Mouse (Mus musculus): Measurements from ENCODE around the gene Unc45b.
"Not testable (repeated sequence)": the region's sequence is repeated elsewhere in the genome, so short reads cannot be mapped to it uniquely, and the experiment has no call there.

The Unc45b gene

DNA sequence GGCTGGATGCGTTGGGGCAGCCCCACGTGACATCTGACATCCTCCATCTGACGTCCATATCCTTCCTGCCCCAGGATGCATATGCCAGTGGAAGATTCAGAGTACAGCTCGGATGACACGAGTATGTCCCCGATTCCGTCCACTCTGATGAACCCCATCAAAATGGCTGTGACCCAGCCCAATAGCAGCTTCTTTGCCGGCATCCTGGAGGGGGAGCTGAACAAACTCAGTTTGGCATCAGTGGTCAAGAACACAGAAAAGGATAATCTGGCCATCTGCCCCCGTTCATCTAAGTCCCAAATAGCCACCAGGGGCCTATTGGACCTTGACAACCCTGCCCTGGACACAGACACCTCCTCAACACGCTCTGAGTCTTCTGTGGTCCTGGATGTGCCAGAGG, 12.9 kb upstream of the Unc45b start:
- DNase-seq (ENCODE audit: low spot score), result no peak

DNA sequence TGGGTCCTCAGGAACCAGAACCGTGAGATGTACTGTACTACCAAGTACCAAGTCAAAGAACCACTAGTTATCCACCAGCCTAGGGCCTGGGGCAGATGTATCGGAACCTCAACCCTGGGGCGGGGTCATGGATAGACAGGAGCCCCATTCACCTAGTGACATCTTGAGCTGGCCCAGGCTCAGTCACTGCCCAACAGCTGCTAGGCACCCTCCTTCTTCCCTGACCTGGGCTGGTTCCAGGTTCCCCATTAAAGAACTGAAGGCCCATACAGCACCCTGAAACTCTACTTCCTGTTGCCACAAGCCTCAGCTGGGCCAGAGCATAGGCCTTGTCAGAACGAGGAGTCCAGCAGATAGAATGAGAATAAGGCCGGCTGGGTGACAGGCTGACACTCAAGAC, 10.6 kb upstream of the Unc45b start:
- DNase-seq (ENCODE audit: low spot score), result no peak

DNA sequence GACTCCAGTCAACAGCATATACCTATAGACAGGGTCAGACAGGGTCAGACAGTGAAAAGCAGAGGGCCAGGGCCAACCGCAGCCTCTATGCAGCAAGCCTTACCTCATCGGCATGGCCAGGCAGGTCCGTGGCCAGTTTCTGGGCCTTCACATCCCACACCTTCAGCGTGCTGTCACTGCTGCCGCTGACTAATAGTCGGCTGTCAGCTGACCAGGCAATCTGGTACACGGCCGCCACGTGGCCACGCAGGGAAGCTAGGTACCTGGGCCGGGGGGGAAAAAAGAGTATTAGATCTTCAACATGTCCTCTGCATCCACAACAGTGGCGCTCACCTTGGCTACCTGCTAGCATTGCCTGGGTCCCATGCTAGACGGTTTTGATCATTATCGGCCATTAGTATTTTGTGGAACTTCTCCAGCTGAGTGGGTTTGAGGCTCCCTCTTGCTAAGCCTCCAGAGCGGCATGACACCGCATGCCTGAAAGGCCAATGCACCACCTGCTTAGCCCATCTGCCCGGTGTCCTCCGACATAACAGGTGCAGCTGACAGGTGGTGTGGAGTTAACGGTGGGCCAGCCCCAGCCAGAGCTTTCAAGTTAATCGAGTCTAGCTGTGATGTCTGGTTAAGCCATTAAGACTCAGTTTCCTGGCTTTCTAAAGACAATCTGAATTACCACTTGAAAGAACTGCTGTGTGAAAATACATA, 8.6 kb upstream of the Unc45b start:
- DNase-seq (ENCODE audit: low spot score), result no peak

DNA sequence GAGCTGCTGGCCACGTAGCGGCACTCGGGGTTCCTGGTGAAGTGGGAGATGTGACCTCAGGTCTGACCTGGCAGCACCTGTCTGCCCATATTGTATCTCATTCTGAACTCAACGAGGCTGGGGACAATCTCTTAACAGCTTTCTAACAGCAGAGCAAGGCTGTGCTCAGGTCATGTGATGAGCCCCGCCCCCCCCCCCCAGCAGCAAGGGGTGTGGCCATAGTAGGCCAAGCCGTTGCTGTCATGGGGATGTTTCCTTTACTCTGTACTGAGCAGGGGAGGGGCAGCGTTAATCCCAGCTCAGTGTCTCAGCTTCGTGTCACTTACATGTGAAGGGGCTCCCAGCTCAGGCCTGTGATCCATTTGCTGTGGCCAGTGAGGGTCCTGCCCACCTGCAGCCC, 5.4 kb upstream of the Unc45b start:
- DNase-seq (ENCODE audit: low spot score), result no peak

DNA sequence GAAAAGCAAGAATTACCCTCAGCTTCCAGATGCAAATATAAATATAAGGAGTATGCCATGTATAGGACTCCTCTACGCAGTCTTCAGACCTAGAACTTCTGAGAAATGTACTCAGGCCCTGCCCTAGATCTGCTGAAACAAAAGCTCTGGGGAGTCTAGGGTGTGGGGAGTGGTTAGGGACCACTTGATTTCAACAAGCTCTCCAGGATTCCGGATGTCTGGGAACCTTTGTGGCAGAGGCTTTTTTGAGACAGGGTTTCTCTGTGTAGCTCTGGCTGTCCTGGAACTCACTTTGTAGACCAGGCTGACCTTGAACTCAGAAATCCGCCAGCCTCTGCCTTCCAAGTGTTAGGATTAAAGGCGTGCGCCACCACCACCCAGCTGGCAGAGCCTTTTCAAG, 4.5 kb upstream of the Unc45b start:
- DNase-seq (ENCODE audit: low spot score), result no peak

DNA sequence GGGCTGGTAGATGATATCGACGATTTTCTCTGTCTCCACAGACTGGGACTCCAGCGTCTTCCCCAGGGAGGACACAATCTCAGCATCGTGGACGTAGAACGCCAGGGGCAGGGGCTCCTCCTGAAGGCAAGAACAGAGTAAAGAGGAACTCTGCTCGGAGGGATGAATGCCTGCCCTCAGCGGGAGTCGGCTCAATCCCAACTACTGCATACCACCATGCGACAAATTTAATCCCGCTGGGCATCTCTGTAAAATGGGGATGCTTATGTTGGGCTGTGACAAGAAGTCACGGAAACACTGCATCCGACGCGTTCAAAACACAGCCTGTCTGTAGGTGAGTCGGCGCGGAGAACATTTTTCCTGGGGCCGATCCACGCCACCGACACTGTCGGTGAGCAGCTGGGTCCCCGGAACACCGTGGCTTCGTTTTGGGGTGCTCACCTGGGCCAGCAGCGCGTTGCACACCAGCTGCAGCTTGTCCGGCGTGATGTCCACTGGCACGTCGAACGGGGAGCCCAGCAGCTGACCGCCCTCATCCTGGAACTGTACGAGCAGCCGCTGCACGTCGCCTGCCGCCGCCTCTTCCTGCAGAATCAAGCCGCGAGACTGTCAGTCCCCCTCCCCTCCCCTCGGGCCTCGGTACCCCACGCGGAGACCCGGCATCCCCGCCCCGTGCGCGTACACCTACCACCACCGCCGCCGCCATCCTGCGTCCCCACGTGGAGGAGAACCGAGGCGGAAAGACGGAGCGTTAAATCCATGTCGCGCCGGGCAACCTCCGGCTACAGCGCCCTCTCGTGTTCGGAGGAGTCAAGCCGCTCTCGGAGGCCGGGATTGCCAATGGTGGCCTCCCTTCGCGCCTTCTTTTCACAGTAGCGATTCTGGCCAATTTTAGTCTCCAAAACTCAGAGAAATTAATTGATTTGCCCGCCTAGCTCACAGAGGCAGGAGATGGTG, 2.4 kb upstream of the Unc45b start, which contains the start of gene Nle1:
Gene Nle1 (minus strand): TSS at position 761 of the 957 bp plus-strand sequence.
- peak; percentile 93 for DNase-seq (ENCODE audit: low spot score)

DNA sequence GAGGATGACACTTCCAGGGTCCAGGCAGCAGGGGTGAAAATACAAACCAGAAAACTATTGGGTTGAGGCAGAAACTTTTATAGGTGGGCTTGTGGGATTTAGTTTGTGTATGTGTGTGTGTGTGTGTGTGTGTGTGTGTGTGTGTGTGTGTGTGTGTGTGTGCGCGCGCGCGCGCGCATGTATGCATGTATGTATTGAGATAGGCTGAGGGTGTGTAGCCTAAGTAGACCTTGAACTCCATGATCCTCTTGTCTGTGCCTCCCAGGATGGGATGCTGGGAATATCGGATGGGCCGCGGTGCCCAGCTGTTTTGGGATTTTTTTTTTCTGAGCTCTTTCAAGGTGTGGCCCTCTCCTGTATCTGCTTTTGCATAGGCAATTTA, 1.8 kb upstream of the Unc45b start:
- no peak for DNase-seq (ENCODE audit: low spot score)

DNA sequence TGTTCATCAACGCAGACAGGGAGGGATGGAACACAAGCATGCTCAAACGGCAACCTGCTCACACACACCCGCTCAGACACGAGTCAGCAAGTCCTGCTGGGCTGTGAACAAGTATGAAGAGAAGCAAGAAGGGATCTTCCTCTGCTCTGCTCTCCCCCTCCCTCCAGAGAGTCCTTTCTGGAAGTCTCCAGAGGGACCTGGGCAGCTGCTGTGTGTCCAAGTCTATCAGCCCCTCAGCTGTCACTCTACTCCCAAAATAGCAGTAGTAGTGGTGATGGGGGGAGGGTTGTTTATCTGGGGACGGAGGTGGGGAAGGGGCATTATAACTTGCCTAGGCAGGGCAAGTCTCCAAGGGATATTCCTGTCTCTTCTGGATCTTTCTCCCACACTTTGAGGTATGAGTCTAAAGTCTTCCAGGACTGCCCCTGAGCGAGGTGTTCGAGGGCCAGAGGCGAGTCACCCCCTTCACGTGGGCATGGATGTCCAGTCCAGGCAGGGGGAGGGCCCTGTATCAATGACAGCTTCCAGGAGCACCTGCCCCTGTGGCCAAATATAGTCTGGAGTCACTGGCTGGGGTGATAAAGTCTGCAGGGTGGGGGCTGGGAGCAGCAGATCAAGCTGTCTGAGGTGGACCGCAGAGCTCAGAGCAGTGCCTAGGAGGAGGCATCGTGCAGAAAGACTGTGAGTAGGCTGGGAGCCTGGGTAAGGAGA, 484 bp downstream of the Unc45b start:
- no peak for DNase-seq (ENCODE audit: low spot score)

DNA sequence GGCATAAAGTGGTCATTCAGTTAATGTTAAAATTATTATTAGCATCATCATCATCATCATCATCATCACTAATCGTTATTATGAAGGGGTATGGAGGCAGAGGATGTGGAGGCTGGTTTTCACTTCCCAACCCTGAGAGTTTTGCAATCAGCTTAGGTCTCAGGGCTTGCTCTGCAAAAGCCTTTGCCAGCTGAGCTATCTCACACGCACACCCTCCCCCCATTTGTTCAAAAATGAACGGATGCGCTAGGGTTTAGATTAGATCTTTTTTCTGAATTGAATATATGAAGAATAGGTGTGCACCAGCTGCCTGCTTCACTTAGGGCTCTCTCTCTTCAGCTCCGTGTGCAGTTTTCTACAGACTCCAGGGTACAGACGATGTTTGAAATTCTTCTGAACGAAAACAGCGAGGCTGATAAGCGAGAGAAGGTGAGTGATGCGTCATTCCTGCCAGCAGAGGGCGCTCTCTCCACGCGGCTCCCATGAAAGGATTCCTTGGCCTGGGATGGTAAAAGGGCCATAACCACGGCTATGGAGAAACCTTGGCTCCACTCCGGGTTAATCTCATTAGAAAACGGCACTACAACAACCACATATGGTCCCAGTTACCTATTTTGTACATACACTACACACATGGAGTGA, 4.5 kb downstream of the Unc45b start:
- DNase-seq (ENCODE audit: low spot score), result peak; percentile 38

DNA sequence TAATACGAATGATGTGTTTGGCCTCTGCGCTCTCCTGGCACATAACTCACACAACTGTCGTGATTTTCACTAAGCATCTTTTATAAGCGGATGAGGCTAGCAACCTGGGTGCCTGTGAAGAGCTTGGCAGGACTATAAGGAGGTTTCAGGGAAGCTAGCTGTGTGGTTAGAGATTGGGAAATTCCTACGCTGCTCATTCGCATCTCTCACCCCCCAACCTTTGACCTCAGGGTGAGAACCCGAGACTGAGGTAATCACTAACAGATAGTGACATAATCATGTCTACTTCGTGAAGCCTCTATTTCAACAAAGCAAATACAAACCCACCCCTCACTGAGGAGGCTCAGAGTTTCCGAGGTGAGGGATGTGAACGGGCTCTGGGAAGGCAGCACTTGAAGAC, 10.4 kb downstream of the Unc45b start:
- no peak for DNase-seq (ENCODE audit: low spot score)

DNA sequence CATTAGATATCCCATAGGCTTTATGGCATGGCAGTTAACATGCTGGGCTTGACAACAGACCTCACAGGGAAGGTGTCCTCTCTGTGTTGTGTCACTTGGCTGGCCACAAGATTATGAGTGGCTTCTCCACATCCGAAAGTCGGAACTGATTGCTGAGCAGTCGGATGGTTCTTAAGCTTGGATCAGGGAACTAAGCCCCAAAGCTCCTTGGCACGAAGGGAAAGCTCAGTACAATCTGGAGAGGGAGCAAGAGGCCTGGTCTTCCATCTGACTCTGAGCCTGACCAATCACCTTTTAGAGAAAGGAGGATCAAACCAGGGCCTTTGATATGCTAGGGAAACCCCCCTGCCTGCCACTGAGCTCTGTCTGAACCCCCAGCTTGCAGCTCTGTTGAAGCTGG, 11.3 kb downstream of the Unc45b start:
- no peak for DNase-seq (ENCODE audit: low spot score)

DNA sequence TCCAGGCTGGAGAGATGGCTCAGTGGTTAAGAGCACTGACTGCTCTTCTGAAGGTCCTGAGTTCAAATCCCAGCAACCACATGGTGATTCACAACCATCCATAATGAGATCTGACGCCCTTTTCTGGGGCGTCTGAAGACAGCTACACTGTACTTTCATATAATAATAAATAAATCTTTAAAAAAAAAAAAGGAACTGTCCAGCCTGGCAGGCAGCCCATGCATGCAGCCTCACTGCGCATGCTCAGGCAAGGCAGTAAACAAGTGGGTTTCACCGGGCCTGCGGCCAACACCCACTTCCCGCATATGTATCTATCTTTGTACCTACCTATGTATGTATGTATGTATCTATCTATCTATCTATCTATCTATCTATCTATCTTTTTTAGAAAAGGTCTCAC, 13.6 kb downstream of the Unc45b start:
- DNase-seq (ENCODE audit: low spot score), result not testable (repeated sequence)

DNA sequence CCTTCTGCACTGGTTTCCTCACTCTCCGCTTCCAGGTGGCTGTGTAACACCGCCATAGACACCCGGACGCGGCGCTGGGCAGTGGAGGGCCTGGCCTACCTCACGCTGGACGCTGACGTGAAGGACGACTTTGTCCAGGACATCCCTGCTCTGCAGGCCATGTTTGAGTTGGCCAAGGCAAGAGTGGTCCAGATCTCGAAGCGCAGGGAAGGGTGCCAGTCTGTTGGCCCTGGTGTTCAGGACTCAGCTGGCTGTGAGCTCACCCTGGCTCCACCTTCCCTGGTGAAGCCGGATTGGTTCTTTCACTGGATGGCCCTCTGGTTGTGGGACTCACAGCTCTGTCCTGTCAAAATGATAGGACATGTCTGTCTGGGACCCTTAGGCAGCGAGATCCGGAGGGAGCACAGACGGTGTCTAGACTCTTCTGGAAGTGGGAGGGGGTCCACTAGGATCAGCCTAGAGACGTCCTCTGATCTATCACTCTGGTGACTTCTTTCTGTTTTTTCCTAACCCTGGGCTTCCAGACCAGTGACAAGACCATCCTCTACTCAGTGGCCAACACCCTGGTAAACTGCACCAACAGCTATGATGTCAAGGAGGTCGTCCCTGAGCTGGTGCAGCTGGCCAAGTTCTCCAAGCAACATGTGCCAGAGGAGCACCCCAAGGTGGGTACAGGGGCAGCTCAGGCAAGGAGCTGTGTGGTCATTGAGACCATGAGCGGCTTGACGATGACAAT, 18.7 kb downstream of the Unc45b start:
- DNase-seq (ENCODE audit: low spot score), result no peak

DNA sequence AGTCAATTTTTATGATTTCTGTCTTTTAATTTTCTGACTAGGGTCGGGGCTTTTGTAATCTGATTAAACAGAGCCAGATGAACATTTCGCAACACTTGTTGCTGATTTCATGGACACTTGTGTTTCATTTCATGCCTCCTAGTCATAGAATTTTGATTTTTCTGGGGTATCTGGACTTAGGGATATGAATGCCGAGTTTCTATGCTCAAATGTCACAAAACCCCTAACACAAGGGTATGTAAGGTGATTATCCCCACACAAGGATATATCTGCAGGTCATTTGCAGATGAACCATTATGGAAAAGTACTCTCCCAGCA, 19.2 kb downstream of the Unc45b start:
- no peak for DNase-seq (ENCODE audit: low spot score)

DNA sequence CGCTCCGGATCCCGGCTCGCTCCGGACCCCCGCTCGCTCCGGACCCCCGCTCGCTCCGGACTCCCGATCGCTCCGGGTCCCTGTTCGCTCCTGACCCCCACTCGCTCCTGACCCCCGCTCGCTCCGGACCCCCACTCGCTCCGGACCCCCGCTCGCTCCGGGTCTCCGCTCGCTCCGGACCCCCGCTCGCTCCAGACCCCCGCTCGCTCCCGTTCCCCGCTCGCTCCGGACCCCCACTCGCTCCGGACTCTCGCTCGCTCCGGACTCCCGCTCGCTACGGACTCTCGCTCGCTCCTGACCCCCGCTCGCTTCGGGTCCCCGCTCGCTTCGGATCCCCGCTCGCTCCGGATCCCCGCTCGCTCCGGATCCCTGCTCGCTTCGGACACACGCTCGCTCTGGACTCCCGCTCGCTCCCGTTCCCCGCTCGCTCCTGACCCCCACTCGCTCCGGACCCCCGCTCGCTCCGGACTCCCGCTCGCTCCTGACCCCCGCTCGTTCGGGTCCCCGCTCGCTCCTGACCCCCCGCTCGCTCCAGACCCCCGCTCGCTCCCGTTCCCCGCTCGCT, 20.1 kb downstream of the Unc45b start:
- not testable (repeated sequence) for DNase-seq (ENCODE audit: low spot score)

DNA sequence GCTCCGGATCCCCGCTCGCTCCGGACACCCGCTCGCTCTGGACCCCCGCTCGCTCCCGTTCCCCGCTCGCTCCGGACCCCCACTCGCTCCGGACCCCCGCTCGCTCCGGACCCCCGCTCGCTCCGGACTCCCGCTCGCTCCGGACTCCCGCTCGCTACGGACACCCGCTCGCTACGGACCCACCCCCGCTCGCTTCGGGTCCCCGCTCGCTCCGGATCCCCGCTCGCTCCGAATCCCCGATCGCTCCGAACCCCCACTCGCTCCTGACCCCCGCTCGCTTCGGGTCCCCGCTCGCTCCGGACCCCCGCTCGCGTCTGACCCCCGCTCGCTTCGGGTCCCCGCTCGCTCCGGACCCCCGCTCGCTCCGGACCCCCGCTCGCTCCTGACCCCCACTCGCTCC, 20.8 kb downstream of the Unc45b start:
- not testable (repeated sequence) for DNase-seq (ENCODE audit: low spot score)

DNA sequence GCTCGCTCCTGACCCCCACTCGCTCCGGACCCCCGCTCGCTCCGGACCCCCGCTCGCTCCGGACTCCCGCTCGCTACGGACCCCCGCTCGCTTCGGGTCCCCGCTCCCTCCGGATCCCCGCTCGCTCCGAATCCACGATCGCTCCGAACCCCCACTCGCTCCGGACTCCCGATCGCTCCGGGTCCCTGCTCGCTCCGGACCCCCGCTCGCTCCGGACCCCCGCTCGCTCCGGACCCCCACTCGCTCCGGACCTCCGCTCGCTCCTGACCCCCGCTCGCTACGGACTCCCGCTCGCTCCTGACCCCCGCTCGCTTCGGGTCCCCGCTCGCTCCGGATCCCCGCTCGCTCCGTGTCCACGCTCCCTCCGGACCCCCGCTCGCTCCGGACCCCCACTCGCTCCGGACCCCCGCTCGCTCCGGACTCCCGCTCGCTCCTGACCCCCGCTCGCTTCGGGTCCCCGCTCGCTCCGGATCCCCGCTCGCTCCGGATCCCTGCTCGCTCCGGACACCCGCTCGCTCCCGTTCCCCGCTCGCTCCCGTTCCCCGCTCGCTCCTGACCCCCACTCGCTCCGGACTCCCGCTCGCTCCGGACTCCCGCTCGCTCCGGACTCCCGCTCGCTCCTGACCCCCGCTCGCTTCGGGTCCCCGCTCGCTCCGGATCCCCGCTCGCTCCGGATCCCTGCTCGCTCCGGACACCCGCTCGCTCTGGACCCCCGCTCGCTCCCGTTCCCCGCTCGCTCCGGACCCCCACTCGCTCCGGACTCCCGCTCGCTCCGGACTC, 21.5 kb downstream of the Unc45b start:
- not testable (repeated sequence) for DNase-seq (ENCODE audit: low spot score)

DNA sequence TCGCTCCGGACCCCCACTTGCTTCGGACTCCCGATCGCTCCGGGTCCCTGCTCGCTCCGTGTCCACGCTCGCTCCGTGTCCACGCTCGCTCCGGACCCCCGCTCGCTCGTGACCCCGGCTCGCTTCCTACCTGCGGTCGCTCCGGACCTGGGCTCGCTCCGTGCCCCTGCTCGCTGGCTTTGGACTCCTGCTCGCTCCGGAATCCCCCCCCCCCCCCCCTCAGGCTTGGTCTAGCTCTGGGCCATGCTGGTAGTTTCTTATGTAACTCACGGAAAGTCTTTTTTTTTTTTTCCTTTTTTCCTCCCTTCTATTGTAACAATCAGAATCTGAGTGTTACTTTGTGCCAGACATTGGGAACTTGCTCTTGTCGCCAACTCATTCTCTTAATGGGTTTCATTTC, 22.8 kb downstream of the Unc45b start:
- DNase-seq (ENCODE audit: low spot score), result no peak

DNA sequence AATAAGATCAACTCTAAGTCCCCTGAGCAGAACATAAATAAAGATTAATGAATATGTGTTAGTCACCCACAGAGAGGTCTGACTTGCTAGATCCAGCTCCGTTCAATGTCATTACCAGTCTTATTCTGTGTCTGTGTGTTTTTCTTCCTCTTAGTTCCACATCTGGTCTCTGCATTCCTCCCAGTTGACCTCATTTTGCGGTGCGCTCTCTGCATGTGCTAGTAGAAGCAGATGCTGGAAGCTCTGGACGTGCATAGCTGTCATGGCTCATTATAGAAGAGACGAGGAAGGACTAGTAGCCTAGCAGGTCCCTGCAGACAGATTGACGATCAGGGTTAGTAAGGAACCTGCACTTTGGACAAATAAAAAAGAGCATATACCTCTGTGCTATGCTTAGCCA, 33.0 kb downstream of the Unc45b start:
- DNase-seq (ENCODE audit: low spot score), result no peak

DNA sequence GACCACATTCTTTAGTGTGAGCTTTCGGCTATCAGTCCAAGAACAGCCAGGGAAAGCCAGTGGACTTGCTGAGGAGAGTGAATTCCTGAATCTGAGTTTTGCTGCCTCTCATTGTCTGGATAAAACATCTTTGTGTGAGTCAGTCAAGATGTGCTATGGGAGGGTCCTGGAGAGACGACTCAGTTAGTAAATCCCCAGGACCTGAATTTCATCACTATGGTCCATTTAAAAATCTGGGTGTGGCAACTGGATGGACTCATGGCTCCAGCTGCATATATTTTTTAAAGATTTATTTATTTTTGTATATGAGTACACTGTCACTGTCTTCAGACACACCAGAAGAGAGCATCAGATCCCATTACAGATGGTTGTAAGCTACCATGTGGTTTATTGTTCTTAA, 35.3 kb downstream of the Unc45b start:
- no peak for DNase-seq (ENCODE audit: low spot score)

DNA sequence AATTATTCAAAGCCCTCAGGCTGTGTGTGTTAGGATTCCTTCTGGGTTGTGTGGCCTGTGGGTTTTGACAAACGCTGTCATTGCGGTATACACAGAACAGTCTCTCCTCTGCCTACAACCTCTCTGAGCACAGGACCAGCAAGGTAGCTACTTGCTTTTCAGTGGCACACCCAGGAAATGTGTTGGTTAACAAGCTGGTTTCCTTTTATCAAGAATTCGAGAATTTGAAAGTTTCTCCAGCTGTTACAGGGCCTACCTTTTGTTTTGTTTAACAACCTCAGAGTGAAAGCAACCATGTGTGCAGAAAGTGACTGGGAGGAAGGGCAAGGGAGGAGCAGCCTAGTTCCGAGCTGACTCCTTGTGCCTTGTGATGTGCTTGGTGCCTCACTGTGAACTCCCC, 37.1 kb downstream of the Unc45b start:
- no peak for DNase-seq (ENCODE audit: low spot score)

All from ovary, postnatal 10 days (tissue).